ENCODE assay signal across 11 mouse cellular contexts in the genomic region with DNA sequence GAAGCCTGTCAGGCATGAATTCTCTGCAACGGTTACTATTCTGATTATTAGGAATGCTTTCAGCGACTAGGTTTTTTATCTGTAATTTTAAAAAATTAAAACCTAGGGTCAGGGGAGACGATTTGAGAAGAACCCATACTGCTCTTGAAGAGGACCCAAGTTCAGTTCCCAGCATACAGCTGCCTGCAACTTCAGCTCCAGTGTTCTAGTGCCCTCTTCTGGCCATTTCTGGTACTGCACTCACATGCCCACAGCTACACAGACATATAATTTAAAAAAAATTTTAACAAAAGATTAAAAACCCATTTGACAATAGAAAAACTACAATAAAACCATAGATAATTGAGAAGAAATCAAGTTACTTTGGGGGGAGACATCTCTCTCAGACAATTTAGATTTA. TPM values are rescaled to one million over a fixed set of nuclear protein-coding genes. Genes with fewer than 3 reads are reported as not detected.
A peak's percentile ranks its signal among the peaks of the same experiment; 100 is the strongest.
DNase-seq lines count a peak whose midpoint lies in the region; ATAC-seq and TF ChIP-seq lines count a peak whose summit lies in the region.
"Had no signal": no experiment of that assay in that cellular context is flagged by ENCODE, and none has a peak within 500 bp of the region (broad histone marks: within the 10 kb centered on the region; RNA-seq: fewer than 3 reads in every experiment).

No protein-coding gene starts in this region.

- no peak overlapping the region for H3K27ac ChIP-seq in kidney, adult 2 months (ENCODE audit: insufficient read depth, low read depth, low read length)
- no peak overlapping the region for H3K27ac ChIP-seq in kidney, embryonic 15.5 days
- H3K27ac ChIP-seq in MEL (ENCODE audit: control insufficient read depth, low read depth, low read length) = no peak overlapping the region
- no peak overlapping the region for H3K27ac ChIP-seq in forebrain, embryonic 11.5 days (ENCODE audit: low read depth, low read length)
- H3K27ac ChIP-seq: heart, embryonic 10.5 days; hindbrain, embryonic 15.5 days had no signal

- no peaks in the 10 kb centered on the region for H3K79me2 ChIP-seq in MEL (ENCODE audit: control insufficient read depth, insufficient read depth, low read length, poor library complexity)

- DNase-seq in kidney, adult 2 months = no peak
- peak; percentile 36 for DNase-seq in A20 (ENCODE audit: low read depth, low spot score)
- DNase-seq in MEL (ENCODE audit: low read depth, low spot score) = peak; percentile 73
- DNase-seq in natural killer cell, adult 2 months (ENCODE audit: low spot score in 2 of 2) = peak; percentile 30 to 53
- no peak for DNase-seq in cerebellum, postnatal 10 days
- DNase-seq in Muller cell, postnatal 12 days (ENCODE audit: inconsistent ontology term) = no peak
- no peak for DNase-seq in forebrain, embryonic 11.5 days (ENCODE audit: low spot score)

- no peak overlapping the region for H3K4me2 ChIP-seq in kidney, embryonic 15.5 days
- no peak overlapping the region for H3K4me2 ChIP-seq in forebrain, embryonic 11.5 days (ENCODE audit: low read depth, low read length, severe bottlenecking)
- H3K4me2 ChIP-seq: hindbrain, embryonic 15.5 days; midbrain, embryonic 11.5 days had no signal

- TF ChIP-seq POLR2A in kidney, adult 2 months (IDR thresholded peaks at IDR 0.05; ENCODE audit: low read depth, low read length) = no peak
- TF ChIP-seq POLR2A in MEL (IDR thresholded peaks at IDR 0.05; ENCODE audit: control insufficient read depth in 1 of 2, insufficient read depth in 1 of 2, low read depth in 1 of 2, low read length in 2 of 2, poor library complexity in 1 of 2) = no peak

- no peak for ATAC-seq in kidney, embryonic 15.5 days (replicated peaks; ENCODE audit: low FRiP score)
- no peak for ATAC-seq in forebrain, embryonic 11.5 days (replicated peaks; ENCODE audit: low FRiP score)

- 0 out of 2 replicates have a peak, but pooled peaks cover 3% of the 10 kb centered on the region for H3K9me3 ChIP-seq in kidney, embryonic 15.5 days (replicated peaks)
- H3K9me3 ChIP-seq in MEL (replicated peaks; ENCODE audit: insufficient read depth, low read length) = no peaks in the 10 kb centered on the region
- H3K9me3 ChIP-seq in forebrain, embryonic 11.5 days (ENCODE audit: control insufficient read depth, low read length) = no peaks in the 10 kb centered on the region; the same call in 1 of the 2 replicates
- H3K9me3 ChIP-seq: heart, embryonic 10.5 days; hindbrain, embryonic 15.5 days had no signal

- 0 out of 2 replicates have a peak, but pooled peaks have one; percentile 27 for TF ChIP-seq CTCF in kidney, adult 2 months (conservative IDR thresholded peaks at IDR 0.05; ENCODE audit: insufficient read depth, insufficient read length, low read depth, low read length)
- peak; percentile 76 to 84 (median 81) for TF ChIP-seq CTCF in MEL (IDR thresholded peaks at IDR 0.05 in 2 of 3, conservative IDR thresholded peaks at IDR 0.05 in 1 of 3; ENCODE audit: control insufficient read depth in 1 of 3, insufficient read depth in 1 of 3, low read depth in 2 of 3, low read length in 3 of 3, poor library complexity in 1 of 3, severe bottlenecking in 1 of 3)

- 92% methylated on average over 3 of the region's 3 CpGs for WGBS in kidney, adult 2 months
- WGBS in kidney, embryonic 15.5 days = 94% methylated on average over 3 of the region's 3 CpGs
- 94% methylated on average over 3 of the region's 3 CpGs for WGBS in forebrain, embryonic 11.5 days

- H3K4me1 ChIP-seq in kidney, adult 2 months (ENCODE audit: control insufficient read depth, insufficient read depth, low read length) = no peaks in the 10 kb centered on the region
- H3K4me1 ChIP-seq in kidney, embryonic 15.5 days = no peaks in the 10 kb centered on the region; the same call in 1 of the 2 replicates
- peaks cover 7 to 32% of the 10 kb centered on the region in 2 experiments; a peak in 3 of 4 replicates for H3K4me1 ChIP-seq in MEL (ENCODE audit: control insufficient read depth in 1 of 2, insufficient read depth in 2 of 2, low read length in 2 of 2)
- no peaks in the 10 kb centered on the region for H3K4me1 ChIP-seq in forebrain, embryonic 11.5 days (replicated peaks; ENCODE audit: control insufficient read depth, insufficient read depth, low read length)
- H3K4me1 ChIP-seq: heart, embryonic 10.5 days; hindbrain, embryonic 15.5 days had no signal

- no peaks in the 10 kb centered on the region for H3K27me3 ChIP-seq in kidney, adult 2 months (replicated peaks; ENCODE audit: control insufficient read depth, insufficient read depth, low read length)
- no peaks in the 10 kb centered on the region for H3K27me3 ChIP-seq in kidney, embryonic 15.5 days
- H3K27me3 ChIP-seq in MEL (ENCODE audit: control insufficient read depth in 1 of 2, insufficient read depth in 2 of 2, low read length in 2 of 2) = no peaks in the 10 kb centered on the region
- H3K27me3 ChIP-seq in forebrain, embryonic 11.5 days (ENCODE audit: control insufficient read depth, insufficient read depth, low read length) = no peaks in the 10 kb centered on the region

- no peak overlapping the region for H3K4me3 ChIP-seq in kidney, adult 2 months (ENCODE audit: insufficient read depth, low read depth, low read length)
- no peak overlapping the region for H3K4me3 ChIP-seq in kidney, embryonic 15.5 days (replicated peaks)
- H3K4me3 ChIP-seq in MEL (ENCODE audit: control insufficient read depth in 1 of 2, insufficient read depth in 1 of 2, low read depth in 2 of 2, low read length in 2 of 2) = no peak overlapping the region
- no peak overlapping the region for H3K4me3 ChIP-seq in forebrain, embryonic 11.5 days (ENCODE audit: low read depth, low read length)
- H3K4me3 ChIP-seq: heart, embryonic 10.5 days; hindbrain, embryonic 15.5 days had no signal

- no peaks in the 10 kb centered on the region for H3K36me3 ChIP-seq in kidney, adult 2 months (ENCODE audit: control insufficient read depth, insufficient read depth, low read length)
- H3K36me3 ChIP-seq in kidney, embryonic 15.5 days = no peaks in the 10 kb centered on the region
- peaks cover 0 to 28% of the 10 kb centered on the region in 2 experiments; a peak in 2 of 4 replicates for H3K36me3 ChIP-seq in MEL (ENCODE audit: control insufficient read depth in 1 of 2, insufficient read depth in 2 of 2, low read length in 2 of 2)
- H3K36me3 ChIP-seq in forebrain, embryonic 11.5 days (ENCODE audit: control insufficient read depth, insufficient read depth, low read length) = no peaks in the 10 kb centered on the region
- H3K36me3 ChIP-seq: heart, embryonic 10.5 days; hindbrain, embryonic 15.5 days had no signal

- no peak overlapping the region for H3K9ac ChIP-seq in kidney, embryonic 15.5 days
- no peak overlapping the region for H3K9ac ChIP-seq in MEL (ENCODE audit: control insufficient read depth, low read depth, low read length, poor library complexity, severe bottlenecking)
- no peak overlapping the region for H3K9ac ChIP-seq in forebrain, embryonic 11.5 days (ENCODE audit: low read length)
- H3K9ac ChIP-seq: hindbrain, embryonic 15.5 days had no signal

- TF ChIP-seq RAD21 in MEL (IDR thresholded peaks at IDR 0.05; ENCODE audit: low read depth, low read length) = peak; percentile 90

- no peak for TF ChIP-seq EP300 in MEL (IDR thresholded peaks at IDR 0.05; ENCODE audit: low read depth in 1 of 2, low read length in 2 of 2)

TF ChIP-seq in MEL, 35 proteins besides CTCF, POLR2A, EP300 and RAD21 (continues in another document):
- TF ChIP-seq UBTF (IDR thresholded peaks at IDR 0.05; ENCODE audit: borderline replicate concordance, insufficient read depth, low read depth, low read length) = no peak
- TF ChIP-seq SMC3 (IDR thresholded peaks at IDR 0.05; ENCODE audit: low read depth, low read length) = peak; percentile 78
- TF ChIP-seq JUND (IDR thresholded peaks at IDR 0.05; ENCODE audit: low read depth, low read length) = no peak
- TF ChIP-seq CHD2 (IDR thresholded peaks at IDR 0.05; ENCODE audit: low read length) = no peak
- TF ChIP-seq TAL1 (IDR thresholded peaks at IDR 0.05; ENCODE audit: low read length) = no peak
- no peak for TF ChIP-seq MYB (IDR thresholded peaks at IDR 0.05; ENCODE audit: low read depth, low read length)
- TF ChIP-seq SIN3A (IDR thresholded peaks at IDR 0.05; ENCODE audit: low read length) = no peak
- TF ChIP-seq CHD1 (IDR thresholded peaks at IDR 0.05; ENCODE audit: low read depth, low read length) = no peak
- TF ChIP-seq MAX (IDR thresholded peaks at IDR 0.05; ENCODE audit: low read length) = no peak
- no peak for TF ChIP-seq E2F4 (IDR thresholded peaks at IDR 0.05; ENCODE audit: borderline replicate concordance, low read depth, low read length)
- no peak for TF ChIP-seq GATA1 (IDR thresholded peaks at IDR 0.05; ENCODE audit: low read depth, low read length)
- TF ChIP-seq POLR2AphosphoS5 (IDR thresholded peaks at IDR 0.05; ENCODE audit: borderline replicate concordance, low read depth, low read length) = no peak
- no peak for TF ChIP-seq MEF2A (IDR thresholded peaks at IDR 0.05; ENCODE audit: extremely low read depth, insufficient replicate concordance, low read depth, low read length, poor library complexity, severe bottlenecking)
- TF ChIP-seq USF1 (IDR thresholded peaks at IDR 0.05; ENCODE audit: low read depth, low read length) = no peak
- TF ChIP-seq GABPA (IDR thresholded peaks at IDR 0.05; ENCODE audit: low read depth, low read length) = no peak
- TF ChIP-seq TBP (IDR thresholded peaks at IDR 0.05; ENCODE audit: low read depth, low read length) = no peak
- TF ChIP-seq MAZ (IDR thresholded peaks at IDR 0.05; ENCODE audit: low read depth, low read length) = no peak
- no peak for TF ChIP-seq KAT2A (conservative IDR thresholded peaks at IDR 0.05; ENCODE audit: low read depth, low read length)
- TF ChIP-seq USF2 (IDR thresholded peaks at IDR 0.05; ENCODE audit: borderline replicate concordance in 1 of 2, insufficient read depth in 1 of 2, low read depth in 1 of 2, low read length in 2 of 2) = no peak
- TF ChIP-seq MXI1 (IDR thresholded peaks at IDR 0.05; ENCODE audit: low read depth, low read length) = no peak
- peak; percentile 34; the same call in 1 of the 2 replicates for TF ChIP-seq HCFC1 (IDR thresholded peaks at IDR 0.05; ENCODE audit: low read depth, low read length)
- TF ChIP-seq ELF1 (IDR thresholded peaks at IDR 0.05; ENCODE audit: low read depth, low read length) = no peak
- TF ChIP-seq POLR2AphosphoS2 (IDR thresholded peaks at IDR 0.05; ENCODE audit: low read length) = no peak
- TF ChIP-seq ZNF384 (IDR thresholded peaks at IDR 0.05; ENCODE audit: low read depth, low read length) = peak; percentile 72
- no peak for TF ChIP-seq TCF12 (IDR thresholded peaks at IDR 0.05; ENCODE audit: low read depth, low read length)

RNA-seq across cellular contexts. Expression of a gene that starts 20.5 kb away (rescaled TPM):
- 0.42 and 1.5 TPM in 2 replicates for polyA plus RNA-seq in kidney, adult 2 months (2012; rRNA removed)
- polyA plus RNA-seq in kidney, embryonic 15.5 days (2015; fragmentation: Nextera tagmentation; extraction: Ambion mirVana) = 1.8 TPM in 2 replicates
- total RNA-seq in MEL (2012; rRNA removed) = 16.4 and 30.1 TPM in 2 replicates
- 10 to 100 TPM in 1 of 2 experiments, not detected in 1; 15.1 TPM for polyA plus RNA-seq in MEL (2012; ENCODE audit: insufficient read depth in 1 of 2, insufficient read length in 2 of 2, low read depth in 1 of 2, low replicate concordance in 2 of 2, missing spikeins in 1 of 2)
- polyA plus RNA-seq in forebrain, embryonic 11.5 days (2014; fragmentation: Nextera tagmentation; extraction: Ambion mirVana) = 7.5 and 8.0 TPM in 2 replicates

Comparison
In these comparisons a context has a peak if more than half of its experiments do, and no peak if none do; other contexts are left out.
1. DNase-seq: peak in A20 (single experiment), MEL (single experiment) and natural killer cell, adult 2 months (2 of 2); none in kidney, adult 2 months (single experiment), cerebellum, postnatal 10 days (0 of 2), Muller cell, postnatal 12 days (single experiment) and forebrain, embryonic 11.5 days (single experiment).